Mouse (Mus musculus) liver, embryonic 12.5 days (tissue): ENCODE results near the gene Krt36. TPM values are rescaled to one million over a fixed set of nuclear protein-coding genes. Genes with fewer than 3 reads are reported as not detected.

ENCODE experiments used
- ATAC-seq: fragments of 200-750 bp; cut with Nextera tagmentation; 2 replicates; pipeline ENCODE4 v1.8.0; 2017; ENCODE audit warnings: moderate number of reproducible peaks, mild to moderate bottlenecking, moderate library complexity
- H3K27ac ChIP-seq: fragments of 300-500 bp; sonication (generic); 2 replicates; pipeline ENCODE4 v1.5.1; 2016; ENCODE audit warnings: mild to moderate bottlenecking
- H3K27me3 ChIP-seq: fragments of 300-500 bp; sonication (generic); replicated peaks from 2 replicates; pipeline ENCODE4 v1.6.1; 2016; ENCODE audit warnings: mild to moderate bottlenecking, moderate library complexity
- H3K36me3 ChIP-seq: fragments of 300-500 bp; sonication (generic); 2 replicates; pipeline ENCODE4 v1.6.1; 2016; ENCODE audit warnings: mild to moderate bottlenecking, moderate library complexity
- H3K4me1 ChIP-seq: fragments of 300-500 bp; sonication (generic); 2 replicates; pipeline ENCODE4 v1.6.1; 2016
- H3K4me2 ChIP-seq: fragments of 300-500 bp; sonication (generic); 2 replicates; pipeline ENCODE4 v1.6.1; 2016; ENCODE audit warnings: mild to moderate bottlenecking, moderate library complexity
- H3K4me3 ChIP-seq: fragments of 300-500 bp; sonication (generic); 2 replicates; pipeline ENCODE4 v1.5.1; 2016; ENCODE audit warnings: mild to moderate bottlenecking, moderate library complexity
- H3K9ac ChIP-seq: fragments of 300-500 bp; sonication (generic); 2 replicates; pipeline ENCODE4 v1.6.1; 2016; ENCODE audit warnings: mild to moderate bottlenecking, moderate library complexity
- H3K9me3 ChIP-seq: fragments of 300-500 bp; sonication (generic); replicated peaks from 2 replicates; pipeline ENCODE4 v1.6.1; 2016; ENCODE audit warnings: mild to moderate bottlenecking, moderate library complexity
- WGBS: fragments of 180-500 bp; shearing (Covaris S2); methylation state at CpG from one replicate; pipeline ENCODE4 v1.1.7; 2016; ENCODE audit not compliant: insufficient replicate concordance; 5-methylcytosine and 5-hydroxymethylcytosine counted together
- polyA plus RNA-seq: library from polyadenylated mRNA; unstranded; fragments of >200 nt; fragmentation: Nextera tagmentation; extraction: Ambion mirVana; gene quantifications from 2 replicates; pipeline ENCODE4 v1.2.1, GENCODE M21; 2016

Gene Krt36
- polyA plus RNA-seq, 1 experiment from 2014 or later: not detected

DNA sequence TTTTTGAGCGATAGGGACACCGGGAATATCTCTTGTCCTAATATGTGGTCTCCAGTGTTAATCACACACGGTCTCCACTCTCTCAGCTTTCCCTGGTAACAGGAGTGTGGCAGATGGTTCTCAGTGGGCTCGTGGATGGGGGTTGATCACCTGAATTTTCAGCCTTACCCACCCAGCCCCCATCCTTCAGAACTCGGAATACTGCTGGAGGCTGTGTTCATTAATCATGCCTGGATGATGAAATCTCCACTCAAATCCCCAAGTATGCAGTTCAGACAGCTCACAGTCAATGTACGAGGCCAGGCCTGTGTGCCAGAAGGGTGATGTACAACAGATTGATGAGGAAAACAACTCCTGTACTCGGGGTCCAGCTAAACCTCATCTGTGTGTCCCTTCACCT is 19.5 kb upstream of the Krt36 start:
- ATAC-seq: no peak
- Histone ChIP-seq H3K9ac (no peak overlapping the region), H3K4me3 (no peak overlapping the region), H3K36me3 (no peaks in the 10 kb centered on the region), H3K4me2 (no peak overlapping the region), H3K27me3 (no peaks in the 10 kb centered on the region), H3K27ac (no peak overlapping the region), H3K4me1 (no peaks in the 10 kb centered on the region), H3K9me3 (no peaks in the 10 kb centered on the region)
- WGBS: 67% methylated on average over 7 of the region's 7 CpGs

DNA sequence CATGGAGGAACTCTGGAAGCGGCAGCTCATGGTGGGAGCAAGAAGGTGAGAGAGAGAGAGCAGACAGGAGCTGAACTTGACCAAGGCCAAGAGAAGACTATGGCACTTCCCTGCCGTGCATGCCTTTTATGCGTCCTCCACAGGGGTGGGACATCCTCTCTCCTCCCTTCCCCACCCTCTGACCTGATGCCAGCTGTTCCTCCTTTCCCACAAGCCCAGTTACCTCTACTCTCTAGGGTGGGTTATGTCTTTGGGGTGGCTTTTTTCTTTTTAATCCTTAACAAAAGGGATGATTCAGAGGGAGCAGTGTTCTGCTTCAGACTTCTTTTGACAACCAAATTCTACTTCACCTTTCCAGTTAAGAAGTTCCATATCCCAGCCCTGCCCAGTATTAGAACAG is 16.0 kb upstream of the Krt36 start, which contains the start of gene Krt13:
Krt13 (minus strand) TSS at position 101 of the 400 bp plus-strand sequence.
- Histone ChIP-seq H3K27ac (no peak within 1 kb of the TSS), H3K4me3 (no peak within 1 kb of the TSS), H3K36me3 (no peaks in the 10 kb centered on the region), H3K27me3 (no peaks in the 10 kb centered on the region), H3K9me3 (no peaks in the 10 kb centered on the region), H3K4me2 (no peak within 1 kb of the TSS), H3K9ac (no peak within 1 kb of the TSS), H3K4me1 (no peaks in the 10 kb centered on the region)
- ATAC-seq: no peak
- 62% methylated on average over 3 of the region's 3 CpGs for whole genome bisulfite sequencing

DNA sequence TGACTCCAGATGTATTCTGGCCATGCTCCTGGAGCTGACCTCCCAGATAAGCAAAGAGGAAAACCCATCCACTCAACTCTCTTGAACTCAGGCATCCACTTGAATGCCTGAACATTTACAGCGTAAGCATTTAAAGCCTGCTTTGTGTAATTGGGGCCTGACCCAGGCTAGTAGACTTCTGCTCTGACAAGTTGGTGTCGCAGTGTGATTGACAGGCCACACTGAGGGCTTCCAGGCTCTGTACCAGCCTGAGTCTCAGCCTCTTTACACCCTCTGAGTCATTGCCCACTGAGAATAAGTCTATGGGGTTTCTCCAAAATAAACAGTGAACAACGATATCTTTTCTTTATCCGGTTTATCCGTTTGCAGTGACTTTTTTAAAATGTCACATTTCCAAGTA is 14.9 kb upstream of the Krt36 start:
- Histone ChIP-seq H3K27ac (no peak overlapping the region), H3K27me3 (no peaks in the 10 kb centered on the region), H3K4me1 (no peaks in the 10 kb centered on the region), H3K9ac (no peak overlapping the region), H3K4me2 (no peak overlapping the region), H3K9me3 (no peaks in the 10 kb centered on the region), H3K4me3 (no peak overlapping the region), H3K36me3 (no peaks in the 10 kb centered on the region)
- WGBS: 74% methylated on average over 5 of the region's 5 CpGs
- no peak for ATAC-seq

DNA sequence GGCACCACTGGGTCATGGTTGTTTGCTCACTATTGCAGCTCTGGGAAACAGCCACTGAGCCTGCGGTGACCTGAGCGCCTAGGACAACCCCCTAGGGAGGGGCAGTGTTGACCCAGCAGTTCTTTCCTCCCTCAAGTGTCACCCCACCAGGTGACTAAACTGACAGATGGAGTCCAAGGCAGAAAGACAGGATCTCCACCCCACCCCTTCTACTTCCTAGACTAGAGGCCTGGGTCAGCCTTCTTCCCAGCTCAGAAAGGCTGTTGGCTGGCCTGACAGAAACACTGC is 8.3 kb upstream of the Krt36 start:
- H3K9ac ChIP-seq: no peak overlapping the region
- no peak for ATAC-seq
- H3K4me1 ChIP-seq: no peaks in the 10 kb centered on the region
- H3K9me3 ChIP-seq: no peaks in the 10 kb centered on the region
- 45% methylated on average over 2 of the region's 2 CpGs for WGBS
- no peak overlapping the region for H3K4me3 ChIP-seq
- H3K27ac ChIP-seq: no peak overlapping the region
- H3K4me2 ChIP-seq: no peak overlapping the region
- no peaks in the 10 kb centered on the region for H3K27me3 ChIP-seq
- no peaks in the 10 kb centered on the region for H3K36me3 ChIP-seq

DNA sequence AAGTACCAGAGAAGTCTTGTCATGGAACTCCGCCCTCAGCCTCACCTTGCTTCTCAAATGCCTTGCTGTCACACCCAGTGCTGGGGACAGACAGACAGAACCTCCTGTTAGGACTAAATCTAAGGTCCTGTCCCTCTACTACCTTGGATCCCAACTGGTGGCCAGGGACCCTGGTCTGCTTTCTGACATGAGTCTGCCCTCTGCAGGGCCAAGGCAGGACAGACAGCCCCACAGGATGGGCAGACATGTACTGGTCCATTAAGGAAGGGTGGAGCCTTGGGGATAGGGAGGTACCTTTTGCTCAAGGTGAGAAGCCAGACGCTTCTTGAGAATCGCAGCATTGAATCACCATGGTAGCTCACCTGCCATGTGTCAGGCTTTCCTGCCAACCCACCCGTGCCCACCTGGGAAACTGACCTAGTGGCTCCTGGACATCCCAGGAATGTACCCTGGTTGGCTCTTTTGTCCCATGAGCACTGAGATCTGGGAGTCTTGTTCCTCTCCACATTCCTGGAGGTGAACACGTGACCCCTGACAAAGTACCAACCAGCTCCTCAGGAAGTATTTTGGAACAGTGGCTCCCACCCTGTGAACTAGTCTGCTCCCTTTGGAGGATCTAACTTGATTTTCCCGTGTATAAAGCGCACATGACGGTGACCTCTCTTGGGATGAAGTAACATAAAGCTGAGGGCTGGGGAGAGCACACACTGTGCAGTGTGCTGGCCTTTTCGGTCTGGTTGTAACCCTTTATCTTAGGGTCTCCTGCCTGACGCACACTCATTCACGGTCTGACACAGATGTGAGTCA is 7.7 kb upstream of the Krt36 start:
- Histone ChIP-seq H3K27ac (no peak overlapping the region), H3K4me3 (no peak overlapping the region), H3K27me3 (no peaks in the 10 kb centered on the region), H3K9ac (no peak overlapping the region), H3K36me3 (no peaks in the 10 kb centered on the region), H3K9me3 (no peaks in the 10 kb centered on the region), H3K4me1 (no peaks in the 10 kb centered on the region), H3K4me2 (no peak overlapping the region)
- no peak for ATAC-seq
- WGBS: 65% methylated on average over 11 of the region's 11 CpGs

DNA sequence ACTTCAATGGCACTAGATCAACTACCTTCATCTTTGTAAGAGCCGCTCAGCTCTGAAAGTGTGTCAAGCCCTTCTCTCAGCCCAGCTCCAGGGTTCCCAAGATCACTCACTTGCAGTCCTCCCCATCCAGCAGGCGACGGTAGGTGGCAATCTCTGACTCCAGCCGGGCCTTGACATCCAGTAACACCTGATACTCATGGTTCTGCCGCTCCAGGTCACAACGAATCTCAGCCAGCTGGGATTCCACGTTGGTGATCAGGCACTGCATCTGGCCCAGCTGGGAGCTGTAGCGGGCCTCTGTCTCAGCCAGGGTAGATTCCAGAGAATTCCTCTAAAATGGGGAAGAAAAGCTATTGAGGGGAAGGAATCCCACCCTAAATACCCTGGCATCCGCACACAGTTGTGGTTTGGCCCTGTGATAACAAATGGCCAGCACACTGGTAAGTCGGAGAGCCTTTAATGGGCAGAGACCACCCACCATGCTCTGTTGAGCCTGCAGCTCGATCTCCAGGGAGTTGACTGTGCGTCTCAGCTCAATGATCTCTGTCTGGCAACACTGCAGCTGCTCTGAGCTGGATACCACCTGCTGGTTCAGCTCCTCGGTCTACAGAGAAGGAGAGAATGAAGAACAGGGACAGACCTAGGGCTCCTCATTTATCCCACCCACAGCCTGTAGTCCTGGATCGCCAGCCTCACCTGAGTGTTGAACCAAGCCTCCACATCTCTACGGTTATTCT is 2.6 kb downstream of the Krt36 start:
- no peak overlapping the region for H3K4me3 ChIP-seq
- no peak overlapping the region for H3K9ac ChIP-seq
- WGBS: 56% methylated on average over 15 of the region's 15 CpGs
- H3K4me1 ChIP-seq: no peaks in the 10 kb centered on the region
- H3K9me3 ChIP-seq: no peaks in the 10 kb centered on the region
- no peaks in the 10 kb centered on the region for H3K27me3 ChIP-seq
- H3K4me2 ChIP-seq: no peak overlapping the region
- H3K36me3 ChIP-seq: no peaks in the 10 kb centered on the region
- no peak overlapping the region for H3K27ac ChIP-seq
- ATAC-seq: no peak

DNA sequence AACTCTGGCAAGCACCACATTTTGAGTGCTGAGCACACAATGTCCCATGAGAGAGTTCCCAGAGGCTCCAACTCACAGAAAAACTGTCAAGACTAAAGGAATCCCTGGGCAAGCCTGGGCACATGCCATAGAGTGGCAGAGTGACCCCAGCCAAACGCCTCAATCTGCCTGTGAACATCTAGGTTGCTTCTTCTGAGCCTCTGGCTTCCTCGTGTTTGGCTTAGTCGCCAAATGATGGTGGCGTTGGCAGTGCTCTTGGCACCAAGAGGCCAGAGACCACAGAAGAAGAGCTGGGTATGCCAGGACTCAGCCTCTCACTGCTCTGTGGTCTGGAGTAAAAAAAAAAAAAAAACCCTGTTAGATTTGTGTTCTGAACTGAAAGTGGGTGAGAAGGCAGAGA is 5.0 kb downstream of the Krt36 start:
- no peak for ATAC-seq
- H3K9ac ChIP-seq: no peak overlapping the region
- WGBS: 67% methylated on average over 4 of the region's 4 CpGs

DNA sequence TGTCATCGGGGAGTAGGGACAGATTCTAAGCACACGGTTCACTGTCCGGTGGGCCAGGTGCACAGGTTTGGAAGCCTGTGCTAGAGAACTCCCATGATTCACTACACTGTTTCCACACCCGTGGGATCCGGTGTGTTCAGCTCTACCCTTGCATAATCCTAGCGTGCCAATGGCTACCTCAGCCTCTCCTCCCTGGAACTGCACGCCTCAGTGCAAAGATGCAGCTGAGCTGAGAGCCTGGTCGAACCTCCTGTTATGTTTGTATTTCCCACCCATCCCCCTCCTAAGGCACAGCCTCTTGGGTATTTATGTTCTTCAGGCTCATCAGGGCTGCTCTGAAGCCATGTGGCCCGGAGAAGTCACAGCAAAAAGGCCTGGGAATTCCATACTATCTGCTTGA is 7.6 kb downstream of the Krt36 start:
- Histone ChIP-seq H3K4me1 (no peaks in the 10 kb centered on the region), H3K9ac (no peak overlapping the region), H3K27me3 (no peaks in the 10 kb centered on the region), H3K4me2 (no peak overlapping the region), H3K36me3 (no peaks in the 10 kb centered on the region), H3K27ac (no peak overlapping the region), H3K4me3 (no peak overlapping the region), H3K9me3 (no peaks in the 10 kb centered on the region)
- ATAC-seq: no peak
- WGBS: 63% methylated on average over 9 of the region's 9 CpGs

More for the DNA sequence above, 5.0 kb downstream of the Krt36 start:
- no peak overlapping the region for H3K27ac ChIP-seq
- no peaks in the 10 kb centered on the region for H3K27me3 ChIP-seq
- H3K36me3 ChIP-seq: no peaks in the 10 kb centered on the region
- H3K4me2 ChIP-seq: no peak overlapping the region
- no peaks in the 10 kb centered on the region for H3K4me1 ChIP-seq
- H3K4me3 ChIP-seq: no peak overlapping the region
- no peaks in the 10 kb centered on the region for H3K9me3 ChIP-seq

DNA sequence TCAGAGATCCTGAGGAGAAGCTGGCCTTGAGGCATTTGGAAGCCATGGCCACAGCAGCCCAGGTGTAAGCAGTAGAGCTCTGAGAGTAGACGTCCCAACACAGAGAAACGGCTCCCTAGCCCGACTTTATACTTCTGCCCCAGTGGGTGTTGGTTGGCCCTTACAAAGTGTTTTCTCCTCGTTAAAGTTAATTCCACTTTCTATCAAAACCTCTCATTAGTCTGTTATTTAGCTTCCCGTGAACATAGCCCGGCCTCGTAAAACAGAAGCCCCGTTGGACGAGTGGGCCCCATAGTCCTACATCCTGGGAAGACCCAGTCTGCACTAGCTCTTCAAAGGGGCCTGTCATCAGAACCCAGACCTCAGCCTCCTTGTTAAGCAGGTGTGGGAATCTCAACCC is 9.3 kb downstream of the Krt36 start, which contains the start of gene Krt35:
Krt35 (minus strand) TSS at position 101 of the 400 bp plus-strand sequence.
- 73% methylated on average over 9 of the region's 9 CpGs for WGBS
- no peaks in the 10 kb centered on the region for H3K9me3 ChIP-seq
- H3K4me3 ChIP-seq: no peak within 1 kb of the TSS
- no peak within 1 kb of the TSS for H3K9ac ChIP-seq
- ATAC-seq: no peak
- no peak within 1 kb of the TSS for H3K4me2 ChIP-seq
- H3K27me3 ChIP-seq: no peaks in the 10 kb centered on the region
- no peak within 1 kb of the TSS for H3K27ac ChIP-seq
- no peaks in the 10 kb centered on the region for H3K36me3 ChIP-seq
- H3K4me1 ChIP-seq: no peaks in the 10 kb centered on the region

DNA sequence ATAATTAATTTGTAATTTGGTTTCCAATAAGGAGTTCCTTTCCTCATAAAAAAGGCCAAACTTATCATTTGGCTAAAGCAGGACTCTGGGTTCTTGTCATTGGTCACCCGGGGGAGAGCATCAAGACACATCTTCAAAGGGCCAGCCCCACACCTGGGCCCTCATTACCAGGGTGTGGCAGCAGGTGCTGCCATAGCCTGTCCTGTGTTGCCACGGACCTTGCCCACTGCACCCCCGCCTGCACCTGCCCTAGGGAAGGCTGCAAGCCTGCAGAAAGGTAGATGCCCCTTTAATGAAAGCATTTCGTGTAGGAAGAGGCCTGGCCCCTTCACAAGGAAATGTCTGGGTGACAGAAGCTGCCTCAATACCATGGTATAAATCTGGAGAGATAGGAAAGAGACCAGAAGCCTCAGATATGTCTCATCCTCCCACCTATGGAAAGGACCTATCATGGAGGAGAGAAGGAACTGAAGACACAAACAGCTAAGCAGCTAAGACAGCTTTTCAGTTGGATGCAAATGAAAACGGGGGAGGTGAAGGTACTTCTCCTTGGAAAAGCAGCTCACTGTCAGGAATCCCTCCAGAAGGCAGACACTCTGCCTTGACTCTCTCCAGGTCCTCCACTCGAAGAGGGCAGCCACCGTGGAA is 16.9 kb downstream of the Krt36 start:
- 45% methylated on average over 7 of the region's 7 CpGs for WGBS

DNA sequence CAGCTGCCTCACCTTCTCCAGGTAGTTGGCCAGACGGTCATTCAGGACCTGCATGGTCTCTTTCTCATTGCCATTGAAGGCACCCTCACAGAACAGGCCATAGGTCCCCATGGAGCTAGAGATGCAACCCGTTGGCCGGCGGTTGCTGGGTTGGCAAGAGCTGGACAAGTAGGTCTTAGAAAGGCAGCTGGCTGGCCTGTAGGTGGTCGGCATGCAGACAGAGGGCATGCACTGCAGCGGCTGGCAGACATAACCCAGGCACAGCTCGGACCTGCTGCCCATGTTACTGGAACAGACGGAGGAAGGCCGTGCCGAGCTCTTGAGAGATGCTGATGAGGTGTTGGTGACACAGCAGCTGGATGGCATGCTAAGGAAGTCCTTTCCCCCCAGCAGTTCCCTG is 17.6 kb downstream of the Krt36 start, which contains the start of gene Krt32:
Krt32 (minus strand) TSS at position 366 of the 400 bp plus-strand sequence.
- ATAC-seq: no peak
- no peaks in the 10 kb centered on the region for H3K27me3 ChIP-seq
- H3K27ac ChIP-seq: no peak within 1 kb of the TSS
- no peaks in the 10 kb centered on the region for H3K36me3 ChIP-seq
- H3K4me1 ChIP-seq: no peaks in the 10 kb centered on the region
- no peaks in the 10 kb centered on the region for H3K9me3 ChIP-seq
- H3K9ac ChIP-seq: no peak within 1 kb of the TSS
- WGBS: 76% methylated on average over 10 of the region's 10 CpGs
- no peak within 1 kb of the TSS for H3K4me3 ChIP-seq
- H3K4me2 ChIP-seq: no peak within 1 kb of the TSS

More for the DNA sequence above, 16.9 kb downstream of the Krt36 start:
- Histone ChIP-seq H3K4me2 (no peak overlapping the region), H3K36me3 (no peaks in the 10 kb centered on the region), H3K9me3 (no peaks in the 10 kb centered on the region), H3K4me3 (no peak overlapping the region), H3K4me1 (no peaks in the 10 kb centered on the region), H3K9ac (no peak overlapping the region), H3K27me3 (no peaks in the 10 kb centered on the region), H3K27ac (no peak overlapping the region)
- no peak for ATAC-seq

DNA sequence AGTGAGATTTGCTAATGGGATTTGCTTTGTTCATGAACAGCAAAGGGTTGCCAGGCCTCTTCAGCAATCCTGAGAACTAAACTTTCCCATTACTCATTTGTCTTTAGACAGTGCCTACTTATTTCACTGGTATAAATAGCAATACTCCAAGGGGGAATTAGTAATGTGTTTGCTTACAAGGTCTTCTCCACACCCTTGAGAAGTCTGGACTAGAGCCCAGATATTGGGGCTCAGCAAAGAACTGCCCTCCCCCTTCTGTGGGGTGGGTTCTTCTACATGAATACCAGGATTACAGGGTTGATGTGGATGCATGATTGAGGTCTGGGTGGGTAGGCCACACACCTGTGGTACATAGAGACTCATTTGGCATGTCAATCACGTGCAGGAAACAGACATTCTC is 31.6 kb downstream of the Krt36 start:
- no peak overlapping the region for H3K27ac ChIP-seq
- H3K36me3 ChIP-seq: no peaks in the 10 kb centered on the region
- H3K9ac ChIP-seq: no peak overlapping the region
- no peak overlapping the region for H3K4me2 ChIP-seq
- no peaks in the 10 kb centered on the region for H3K4me1 ChIP-seq
- no peak overlapping the region for H3K4me3 ChIP-seq
- no peaks in the 10 kb centered on the region for H3K9me3 ChIP-seq
- no peak for ATAC-seq
- H3K27me3 ChIP-seq: no peaks in the 10 kb centered on the region
- 28% methylated on average over 1 of the region's 1 CpGs for WGBS
